Mouse (Mus musculus): Measurements from ENCODE around the gene Disc1. TPM values are rescaled to one million over a fixed set of nuclear protein-coding genes. Genes with fewer than 3 reads are reported as not detected.
A peak's percentile ranks its signal among the peaks of the same experiment; 100 is the strongest.

Disc1 gene
- total and polyA plus RNA-seq, 2 experiments from 2014 or later: 1.2 to 5.2 TPM

DNA sequence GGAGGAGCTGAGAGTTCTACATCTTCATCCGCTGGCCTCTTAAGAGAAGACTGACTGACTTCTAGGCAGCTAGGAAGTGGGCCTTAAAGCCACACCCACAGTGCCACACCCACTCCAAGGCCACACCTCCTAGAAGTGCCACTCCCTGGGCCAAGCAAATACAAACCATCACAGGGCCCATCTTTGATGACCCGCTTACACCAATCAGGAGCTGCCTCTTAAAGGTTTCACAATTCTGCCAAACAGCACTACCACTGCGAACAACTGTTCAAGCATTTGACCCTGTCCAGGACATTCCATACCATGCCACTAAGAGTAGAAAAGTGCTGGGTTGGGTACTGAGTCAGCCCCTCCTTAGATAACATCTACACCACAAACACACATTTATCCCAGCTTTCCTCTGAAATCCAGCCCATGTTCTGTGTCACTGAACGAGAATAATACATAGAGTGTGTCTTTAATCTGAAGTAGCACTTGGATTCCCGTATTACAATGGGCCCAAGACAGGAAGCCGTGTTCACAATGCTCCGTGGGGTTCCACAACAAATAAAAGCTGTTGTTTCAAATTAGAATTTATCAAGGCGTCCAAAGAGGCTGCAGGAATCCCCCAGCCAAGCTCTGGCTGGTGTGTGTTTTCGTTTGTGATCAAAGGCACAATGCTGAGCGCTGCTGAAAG, 199.6 kb downstream of the Disc1 start:
- Histone ChIP-seq H3K27ac (ENCODE audit: low read depth) (peak overlapping the region; percentile 88), H3K4me2 (ENCODE audit: low read depth, low read length) (peak overlapping the region; percentile 70), H3K4me3 (ENCODE audit: low read depth, low read length) (peak overlapping the region; percentile 35), H3K9ac (replicated peaks; ENCODE audit: low read depth, low read length) (peak overlapping the region; percentile 32; the same call in 1 of the 2 replicates), H3K36me3 (replicated peaks; ENCODE audit: control insufficient read depth, insufficient read depth, low read length) (no peaks in the 10 kb centered on the region), H3K27me3 (ENCODE audit: control insufficient read depth, insufficient read depth, low read length) (no peaks in the 10 kb centered on the region), H3K4me1 (ENCODE audit: control insufficient read depth, insufficient read depth) (peaks cover 19% of the 10 kb centered on the region), H3K9me3 (replicated peaks; ENCODE audit: control insufficient read depth, low read length) (0 out of 2 replicates have a peak, but pooled peaks cover 6% of the 10 kb centered on the region)
- peak; percentile 52 for ATAC-seq (ENCODE audit: insufficient read depth, low read depth)
- 38% methylated on average over 10 of the region's 10 CpGs for WGBS
- TF ChIP-seq EP300 (IDR thresholded peaks at IDR 0.05; ENCODE audit: low read depth) (0 out of 2 replicates have a peak, but pooled peaks have one; percentile 27), CTCF (IDR thresholded peaks at IDR 0.05; ENCODE audit: low read depth) (no peak)
- DNase-seq (ENCODE audit: low spot score): no peak

DNA sequence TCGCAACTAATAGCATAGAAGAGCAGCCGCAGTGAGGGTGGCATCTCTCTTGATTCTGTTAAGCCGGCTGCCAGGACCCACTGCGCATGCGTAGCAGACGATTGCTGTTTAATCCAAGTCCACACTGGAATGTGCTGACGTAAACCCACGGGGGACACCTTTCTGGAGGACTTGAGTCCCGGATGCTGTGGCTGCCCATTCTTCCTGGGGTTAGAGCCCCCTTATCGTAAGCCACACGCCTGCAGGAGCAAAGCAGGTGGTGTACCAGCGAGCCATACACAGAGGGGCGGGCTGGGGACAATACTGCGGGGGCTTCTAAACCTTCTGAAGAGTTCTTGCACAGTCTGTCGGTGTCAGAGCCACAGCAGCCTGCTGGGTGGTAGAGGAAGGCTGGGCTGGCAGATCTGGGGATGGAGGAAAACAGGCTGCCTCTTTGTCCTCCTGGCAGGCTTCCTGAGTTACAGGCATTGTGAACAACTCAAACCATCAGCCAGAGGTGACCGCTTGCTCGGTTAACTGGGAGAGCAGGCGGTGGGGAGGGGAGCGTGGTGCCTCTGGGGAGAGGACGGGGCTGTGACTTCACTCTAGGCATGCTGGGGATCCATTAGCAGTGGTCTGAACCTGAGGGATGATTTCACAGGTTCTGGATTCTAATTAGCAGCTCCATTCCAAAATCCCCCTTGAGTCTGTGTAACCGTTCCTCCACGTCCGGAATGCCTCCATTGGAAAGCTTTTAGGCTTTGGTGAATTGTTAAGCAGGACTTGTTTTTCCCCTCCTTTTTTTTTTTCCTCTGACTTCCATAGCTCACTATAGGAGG, 200.4 kb downstream of the Disc1 start:
- Histone ChIP-seq H3K27me3 (ENCODE audit: control insufficient read depth, insufficient read depth, low read length) (no peaks in the 10 kb centered on the region), H3K4me2 (ENCODE audit: low read depth, low read length) (peak overlapping the region; percentile 70), H3K9ac (replicated peaks; ENCODE audit: low read depth, low read length) (peak overlapping the region; percentile 32), H3K4me3 (ENCODE audit: low read depth, low read length) (peak overlapping the region; percentile 35), H3K9me3 (replicated peaks; ENCODE audit: control insufficient read depth, low read length) (0 out of 2 replicates have a peak, but pooled peaks cover under 1% of the 10 kb centered on the region), H3K27ac (ENCODE audit: low read depth) (peak overlapping the region; percentile 88), H3K36me3 (replicated peaks; ENCODE audit: control insufficient read depth, insufficient read depth, low read length) (no peaks in the 10 kb centered on the region), H3K4me1 (ENCODE audit: control insufficient read depth, insufficient read depth) (peaks cover 19% of the 10 kb centered on the region)
- ATAC-seq (ENCODE audit: insufficient read depth, low read depth): peak; percentile 81
- TF ChIP-seq CTCF (IDR thresholded peaks at IDR 0.05; ENCODE audit: low read depth) (no peak), EP300 (IDR thresholded peaks at IDR 0.05; ENCODE audit: low read depth) (no peak)
- DNase-seq (ENCODE audit: low spot score): peak; percentile 84
- WGBS: 16% methylated on average over 23 of the region's 23 CpGs

DNA sequence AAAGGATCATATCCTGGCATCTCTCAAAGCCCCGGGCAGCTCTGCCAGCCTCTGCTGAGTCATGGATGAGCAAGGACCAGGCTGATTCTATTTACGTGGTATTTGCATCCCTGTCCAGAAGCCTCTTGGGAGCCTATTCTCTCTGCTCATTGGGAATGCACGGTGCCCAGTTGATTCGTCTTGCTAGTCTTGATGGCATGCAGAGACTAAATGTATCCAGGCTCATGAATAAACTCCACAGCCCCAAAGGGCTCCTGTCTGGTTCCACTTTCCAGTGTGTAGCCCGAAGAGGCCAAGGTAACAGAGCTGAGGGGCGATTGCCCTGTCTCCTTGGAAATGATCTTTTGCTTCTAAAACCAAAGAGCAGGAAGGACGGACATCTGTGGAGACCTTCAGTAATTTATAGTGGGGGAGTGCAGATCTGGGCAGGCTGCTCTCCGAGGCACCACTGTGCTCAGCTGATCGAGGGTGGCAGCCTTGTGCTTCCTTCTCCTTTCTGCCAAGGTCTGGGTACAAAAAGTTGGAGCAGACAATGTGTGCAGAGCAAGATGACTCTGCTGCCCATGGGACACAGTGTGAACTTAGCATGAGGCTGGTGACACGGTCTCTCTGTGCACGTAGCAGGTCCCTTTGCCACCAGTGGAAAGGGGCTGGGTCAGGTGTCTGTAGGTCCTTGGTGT, 201.2 kb downstream of the Disc1 start:
- H3K4me2 ChIP-seq (ENCODE audit: low read depth, low read length): peak overlapping the region; percentile 70
- no peaks in the 10 kb centered on the region for H3K9me3 ChIP-seq (replicated peaks; ENCODE audit: control insufficient read depth, low read length)
- ATAC-seq (ENCODE audit: insufficient read depth, low read depth) (no peak), DNase-seq (ENCODE audit: low spot score) (no peak)
- no peak for TF ChIP-seq EP300 (IDR thresholded peaks at IDR 0.05; ENCODE audit: low read depth)
- no peak for TF ChIP-seq CTCF (IDR thresholded peaks at IDR 0.05; ENCODE audit: low read depth)
- H3K27me3 ChIP-seq (ENCODE audit: control insufficient read depth, insufficient read depth, low read length): no peaks in the 10 kb centered on the region
- 59% methylated on average over 11 of the region's 11 CpGs for WGBS
- peak overlapping the region; percentile 32; the same call in 1 of the 2 replicates for H3K9ac ChIP-seq (replicated peaks; ENCODE audit: low read depth, low read length)
- no peaks in the 10 kb centered on the region for H3K36me3 ChIP-seq (replicated peaks; ENCODE audit: control insufficient read depth, insufficient read depth, low read length)
- H3K4me1 ChIP-seq (ENCODE audit: control insufficient read depth, insufficient read depth): peaks cover 19% of the 10 kb centered on the region
- no peak overlapping the region for H3K4me3 ChIP-seq (ENCODE audit: low read depth, low read length)
- peak overlapping the region; percentile 88 for H3K27ac ChIP-seq (ENCODE audit: low read depth)

GRCm38 (mm10) chr8:125257660-125258059, 203.7 kb downstream of the Disc1 start:
- Histone ChIP-seq H3K27ac (ENCODE audit: low read depth) (peak overlapping the region; percentile 44; the same call in 1 of the 2 replicates), H3K27me3 (ENCODE audit: control insufficient read depth, insufficient read depth, low read length) (no peaks in the 10 kb centered on the region), H3K4me3 (ENCODE audit: low read depth, low read length) (no peak overlapping the region), H3K9me3 (replicated peaks; ENCODE audit: control insufficient read depth, low read length) (no peaks in the 10 kb centered on the region), H3K9ac (replicated peaks; ENCODE audit: low read depth, low read length) (no peak overlapping the region), H3K4me2 (ENCODE audit: low read depth, low read length) (no peak overlapping the region), H3K4me1 (ENCODE audit: control insufficient read depth, insufficient read depth) (peaks cover 23% of the 10 kb centered on the region), H3K36me3 (replicated peaks; ENCODE audit: control insufficient read depth, insufficient read depth, low read length) (no peaks in the 10 kb centered on the region)
- no peak for DNase-seq (ENCODE audit: low spot score)
- TF ChIP-seq EP300 (IDR thresholded peaks at IDR 0.05; ENCODE audit: low read depth): no peak
- no peak for TF ChIP-seq CTCF (IDR thresholded peaks at IDR 0.05; ENCODE audit: low read depth)
- 35% methylated on average over 2 of the region's 2 CpGs for WGBS
- ATAC-seq (ENCODE audit: insufficient read depth, low read depth): no peak

GRCm38 (mm10) chr8:125258806-125259500, 205.0 kb downstream of the Disc1 start:
- Histone ChIP-seq H3K36me3 (replicated peaks; ENCODE audit: control insufficient read depth, insufficient read depth, low read length) (no peaks in the 10 kb centered on the region), H3K27me3 (ENCODE audit: control insufficient read depth, insufficient read depth, low read length) (no peaks in the 10 kb centered on the region), H3K4me2 (ENCODE audit: low read depth, low read length) (no peak overlapping the region), H3K27ac (ENCODE audit: low read depth) (no peak overlapping the region), H3K4me1 (ENCODE audit: control insufficient read depth, insufficient read depth) (peaks cover 18% of the 10 kb centered on the region), H3K9me3 (replicated peaks; ENCODE audit: control insufficient read depth, low read length) (no peaks in the 10 kb centered on the region), H3K4me3 (ENCODE audit: low read depth, low read length) (no peak overlapping the region), H3K9ac (replicated peaks; ENCODE audit: low read depth, low read length) (no peak overlapping the region)
- WGBS: 63% methylated on average over 6 of the region's 8 CpGs
- ATAC-seq (ENCODE audit: insufficient read depth, low read depth) (no peak), DNase-seq (ENCODE audit: low spot score) (no peak)
- TF ChIP-seq CTCF (IDR thresholded peaks at IDR 0.05; ENCODE audit: low read depth) (no peak), EP300 (IDR thresholded peaks at IDR 0.05; ENCODE audit: low read depth) (no peak)
